Mouse (Mus musculus): Measurements from ENCODE around the gene Gm14569. TPM values are rescaled to one million over a fixed set of nuclear protein-coding genes. Genes with fewer than 3 reads are reported as not detected.

Gene Gm14569
- not detected in 2 replicates for polyA plus RNA-seq (2015; fragmentation: Nextera tagmentation; extraction: Ambion mirVana)

GRCm38 (mm10) chrX:36491730-36492129, at the start of gene Gm14569:
TSS of gene Gm14569 (minus strand) at chrX:36491830.
- H3K4me1 ChIP-seq: no peaks in the 10 kb centered on the region
- WGBS: 89% methylated on average over 4 of the region's 4 CpGs
- H3K9ac ChIP-seq: no peak within 1 kb of the TSS
- no peak within 1 kb of the TSS for H3K4me3 ChIP-seq
- ATAC-seq (ENCODE audit: low FRiP score, low read depth): no peak
- no peak within 1 kb of the TSS for H3K27ac ChIP-seq
- no peaks in the 10 kb centered on the region for H3K36me3 ChIP-seq
- H3K27me3 ChIP-seq: no peaks in the 10 kb centered on the region
- no peak within 1 kb of the TSS for H3K4me2 ChIP-seq (replicated peaks)
- no peaks in the 10 kb centered on the region for H3K9me3 ChIP-seq

DNA sequence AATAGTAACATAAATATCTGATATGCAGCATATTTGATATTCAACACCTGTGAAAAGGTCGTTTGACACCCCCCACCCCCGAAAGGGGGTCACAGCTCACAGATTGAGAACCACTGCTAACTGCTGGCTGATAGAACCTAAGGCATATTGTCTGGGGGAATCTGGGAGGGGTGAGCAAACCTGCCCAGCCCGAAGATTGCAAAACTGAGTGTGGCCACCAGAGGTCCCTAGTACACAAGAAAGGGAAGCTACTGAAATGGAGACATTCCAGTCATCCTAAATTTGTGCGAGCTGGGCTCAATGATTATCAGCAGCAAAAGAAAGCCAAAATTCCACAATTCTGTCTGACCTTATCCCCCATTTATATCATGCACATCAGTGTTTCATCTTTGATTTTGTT, 42.9 kb upstream of the Gm14569 start:
- Histone ChIP-seq H3K4me2 (replicated peaks) (no peak overlapping the region), H3K4me1 (no peaks in the 10 kb centered on the region), H3K4me3 (no peak overlapping the region), H3K27ac (no peak overlapping the region), H3K36me3 (no peaks in the 10 kb centered on the region), H3K9me3 (no peaks in the 10 kb centered on the region), H3K27me3 (no peaks in the 10 kb centered on the region), H3K9ac (no peak overlapping the region)
- ATAC-seq (ENCODE audit: low FRiP score, low read depth): no peak
- WGBS: 13% methylated on average over 4 of the region's 4 CpGs

DNA sequence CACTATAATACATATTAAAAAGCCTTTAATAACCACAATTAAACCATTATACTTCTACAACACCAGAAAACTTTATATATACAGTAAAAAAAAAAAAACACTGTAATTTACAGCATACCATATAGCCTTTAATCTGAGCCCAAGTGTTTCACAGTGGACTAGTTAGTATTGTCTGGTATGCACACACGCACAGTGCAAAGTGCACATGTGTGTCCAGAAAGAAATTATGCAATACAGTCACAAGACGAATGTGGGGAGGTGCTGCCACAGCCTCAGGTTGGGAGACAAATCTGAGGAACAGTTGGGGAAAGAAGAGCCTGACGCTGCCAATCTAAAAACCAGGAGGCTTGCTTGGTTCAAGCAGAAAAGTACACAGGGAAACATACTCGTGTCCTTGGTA, 42.1 kb upstream of the Gm14569 start:
- Histone ChIP-seq H3K4me1 (no peaks in the 10 kb centered on the region), H3K4me3 (no peak overlapping the region), H3K4me2 (replicated peaks) (no peak overlapping the region), H3K9ac (no peak overlapping the region), H3K27me3 (no peaks in the 10 kb centered on the region), H3K9me3 (no peaks in the 10 kb centered on the region), H3K27ac (no peak overlapping the region), H3K36me3 (no peaks in the 10 kb centered on the region)
- 63% methylated on average over 4 of the region's 4 CpGs for WGBS
- no peak for ATAC-seq (ENCODE audit: low FRiP score, low read depth)

DNA sequence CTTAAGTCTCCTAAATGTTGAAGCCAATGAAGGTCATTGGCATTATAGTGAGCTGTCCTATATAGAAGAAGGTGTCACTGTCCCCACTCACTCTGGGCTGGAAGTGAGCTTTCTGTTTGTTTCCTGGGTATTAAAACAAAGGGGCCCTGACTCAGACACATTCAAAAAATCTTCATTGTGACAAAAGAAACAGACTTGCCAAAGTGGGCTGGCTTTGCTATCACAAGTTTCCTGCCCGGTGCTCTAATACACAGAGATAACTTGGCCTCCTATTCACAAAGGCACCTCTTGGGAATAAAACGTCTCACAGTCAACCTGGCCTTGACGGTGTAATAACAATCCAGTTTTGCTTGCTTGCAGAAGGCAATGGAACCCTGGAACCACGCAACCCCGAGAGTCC, 38.6 kb upstream of the Gm14569 start:
- ATAC-seq (ENCODE audit: low FRiP score, low read depth): no peak
- Histone ChIP-seq H3K4me2 (replicated peaks) (no peak overlapping the region), H3K27ac (no peak overlapping the region), H3K9me3 (no peaks in the 10 kb centered on the region), H3K36me3 (no peaks in the 10 kb centered on the region), H3K4me3 (no peak overlapping the region), H3K9ac (no peak overlapping the region), H3K4me1 (no peaks in the 10 kb centered on the region), H3K27me3 (no peaks in the 10 kb centered on the region)
- WGBS: 71% methylated on average over 5 of the region's 5 CpGs

GRCm38 (mm10) chrX:36523729-36524128, 32.1 kb upstream of the Gm14569 start:
- WGBS: 63% methylated on average over 5 of the region's 5 CpGs
- Histone ChIP-seq H3K9ac (no peak overlapping the region), H3K4me3 (no peak overlapping the region), H3K27ac (no peak overlapping the region), H3K4me2 (replicated peaks) (no peak overlapping the region), H3K4me1 (no peaks in the 10 kb centered on the region), H3K36me3 (no peaks in the 10 kb centered on the region), H3K27me3 (no peaks in the 10 kb centered on the region), H3K9me3 (no peaks in the 10 kb centered on the region)
- ATAC-seq (ENCODE audit: low FRiP score, low read depth): no peak

DNA sequence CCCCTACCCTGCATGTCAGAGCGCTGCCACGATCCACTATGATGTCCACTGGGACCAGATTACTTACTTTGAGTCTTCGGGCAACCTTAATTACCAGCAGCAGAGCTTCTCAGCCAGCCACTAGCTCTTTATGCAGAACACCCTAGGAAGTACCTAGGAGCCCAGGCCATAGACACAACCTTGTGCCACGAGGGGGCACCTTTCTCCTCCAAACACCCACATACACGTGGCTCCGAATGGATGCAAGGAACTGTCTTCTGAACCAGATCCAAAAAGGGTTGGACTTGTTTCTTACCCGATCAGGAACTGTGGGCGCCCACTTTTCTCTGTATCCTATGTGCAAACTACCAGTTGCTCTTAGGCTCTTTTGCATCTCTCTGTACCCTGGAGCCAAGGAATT, 22.1 kb upstream of the Gm14569 start:
- WGBS: 46% methylated on average over 8 of the region's 8 CpGs
- H3K36me3 ChIP-seq: no peaks in the 10 kb centered on the region
- H3K4me3 ChIP-seq: no peak overlapping the region

GRCm38 (mm10) chrX:36513231-36513630, 21.6 kb upstream of the Gm14569 start:
- H3K9me3 ChIP-seq: no peaks in the 10 kb centered on the region
- H3K4me3 ChIP-seq: no peak overlapping the region
- H3K4me1 ChIP-seq: no peaks in the 10 kb centered on the region
- no peak overlapping the region for H3K27ac ChIP-seq
- no peaks in the 10 kb centered on the region for H3K27me3 ChIP-seq
- no peak overlapping the region for H3K9ac ChIP-seq
- H3K4me2 ChIP-seq (replicated peaks): no peak overlapping the region
- no peak for ATAC-seq (ENCODE audit: low FRiP score, low read depth)
- 64% methylated on average over 9 of the region's 9 CpGs for WGBS
- no peaks in the 10 kb centered on the region for H3K36me3 ChIP-seq

More for the DNA sequence above, 22.1 kb upstream of the Gm14569 start:
- H3K27ac ChIP-seq: no peak overlapping the region
- no peak overlapping the region for H3K9ac ChIP-seq
- no peaks in the 10 kb centered on the region for H3K27me3 ChIP-seq
- H3K9me3 ChIP-seq: no peaks in the 10 kb centered on the region
- H3K4me1 ChIP-seq: no peaks in the 10 kb centered on the region
- H3K4me2 ChIP-seq (replicated peaks): no peak overlapping the region
- no peak for ATAC-seq (ENCODE audit: low FRiP score, low read depth)

GRCm38 (mm10) chrX:36506863-36507262, 15.2 kb upstream of the Gm14569 start:
- H3K36me3 ChIP-seq: no peaks in the 10 kb centered on the region
- H3K9ac ChIP-seq: no peak overlapping the region
- H3K9me3 ChIP-seq: no peaks in the 10 kb centered on the region

DNA sequence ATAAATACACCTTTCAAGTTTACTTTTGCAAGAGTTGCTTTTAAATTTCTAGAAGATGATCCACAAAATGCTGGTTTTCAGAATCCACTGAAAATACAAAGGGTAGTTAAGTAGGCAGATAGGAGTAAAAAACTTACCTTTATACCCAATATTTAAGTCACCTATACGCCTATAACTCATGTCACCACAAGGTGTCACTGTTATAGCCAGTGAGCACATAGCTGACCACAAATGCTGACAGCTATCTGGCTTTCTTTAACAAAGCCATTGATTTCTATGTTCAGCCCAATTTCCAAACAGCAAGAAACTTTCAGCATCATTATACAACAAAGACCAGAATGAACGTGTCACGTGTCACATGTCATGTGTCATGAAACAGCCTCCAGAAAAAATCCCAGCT, 2.1 kb downstream of the Gm14569 start:
- Histone ChIP-seq H3K4me1 (no peaks in the 10 kb centered on the region), H3K27me3 (no peaks in the 10 kb centered on the region), H3K9ac (no peak overlapping the region), H3K4me3 (no peak overlapping the region), H3K9me3 (no peaks in the 10 kb centered on the region), H3K27ac (no peak overlapping the region), H3K4me2 (replicated peaks) (no peak overlapping the region), H3K36me3 (no peaks in the 10 kb centered on the region)
- no peak for ATAC-seq (ENCODE audit: low FRiP score, low read depth)
- whole genome bisulfite sequencing: 22% methylated on average over 3 of the region's 3 CpGs

More at GRCm38 (mm10) chrX:36506863-36507262, 15.2 kb upstream of the Gm14569 start:
- H3K4me1 ChIP-seq: no peaks in the 10 kb centered on the region
- ATAC-seq (ENCODE audit: low FRiP score, low read depth): no peak
- 54% methylated on average over 6 of the region's 6 CpGs for WGBS
- H3K27ac ChIP-seq: no peak overlapping the region
- no peaks in the 10 kb centered on the region for H3K27me3 ChIP-seq
- H3K4me2 ChIP-seq (replicated peaks): no peak overlapping the region
- no peak overlapping the region for H3K4me3 ChIP-seq

GRCm38 (mm10) chrX:36487996-36488395, 3.6 kb downstream of the Gm14569 start:
- 47% methylated on average over 7 of the region's 7 CpGs for WGBS
- no peak overlapping the region for H3K4me2 ChIP-seq (replicated peaks)
- no peak overlapping the region for H3K4me3 ChIP-seq
- no peak overlapping the region for H3K9ac ChIP-seq
- no peak overlapping the region for H3K27ac ChIP-seq
- H3K27me3 ChIP-seq: no peaks in the 10 kb centered on the region
- no peak for ATAC-seq (ENCODE audit: low FRiP score, low read depth)
- no peaks in the 10 kb centered on the region for H3K4me1 ChIP-seq
- no peaks in the 10 kb centered on the region for H3K36me3 ChIP-seq
- no peaks in the 10 kb centered on the region for H3K9me3 ChIP-seq

GRCm38 (mm10) chrX:36474873-36475272, 16.8 kb downstream of the Gm14569 start:
- Histone ChIP-seq H3K36me3 (no peaks in the 10 kb centered on the region), H3K9ac (no peak overlapping the region), H3K4me3 (no peak overlapping the region), H3K4me2 (replicated peaks) (no peak overlapping the region), H3K9me3 (no peaks in the 10 kb centered on the region), H3K27ac (no peak overlapping the region), H3K4me1 (no peaks in the 10 kb centered on the region), H3K27me3 (no peaks in the 10 kb centered on the region)
- 78% methylated on average over 3 of the region's 3 CpGs for WGBS
- no peak for ATAC-seq (ENCODE audit: low FRiP score, low read depth)

- Histone ChIP-seq H3K9ac (no peak overlapping the region), H3K27ac (no peak overlapping the region), H3K4me2 (replicated peaks) (no peak overlapping the region), H3K4me3 (no peak overlapping the region), H3K36me3 (no peaks in the 10 kb centered on the region), H3K9me3 (no peaks in the 10 kb centered on the region), H3K4me1 (no peaks in the 10 kb centered on the region), H3K27me3 (no peaks in the 10 kb centered on the region)
- WGBS: 50% methylated on average over 6 of the region's 6 CpGs
- ATAC-seq (ENCODE audit: low FRiP score, low read depth): no peak
These were observed 17.4 kb downstream of the Gm14569 start for GRCm38 (mm10) chrX:36474103-36474751.

GRCm38 (mm10) chrX:36456031-36456430, 35.6 kb downstream of the Gm14569 start:
- Histone ChIP-seq H3K9ac (no peak overlapping the region), H3K4me3 (no peak overlapping the region), H3K4me1 (no peaks in the 10 kb centered on the region), H3K27me3 (no peaks in the 10 kb centered on the region), H3K36me3 (no peaks in the 10 kb centered on the region), H3K4me2 (replicated peaks) (no peak overlapping the region), H3K27ac (no peak overlapping the region), H3K9me3 (no peaks in the 10 kb centered on the region)
- WGBS: 30% methylated on average over 1 of the region's 1 CpGs
- ATAC-seq (ENCODE audit: low FRiP score, low read depth): no peak
